Mouse (Mus musculus) forebrain, embryonic 14.5 days (tissue): ENCODE data around the gene Emilin3. TPM values are rescaled to one million over a fixed set of nuclear protein-coding genes. Genes with fewer than 3 reads are reported as not detected.
A peak's percentile ranks its signal among the peaks of the same experiment; 100 is the strongest.

Source experiments
- ATAC-seq: fragments of 200-750 bp; cut with Nextera tagmentation; 2 replicates; pipeline ENCODE4 v1.8.0; 2017; ENCODE audit warnings: mild to moderate bottlenecking, moderate library complexity
- DNase-seq: peaks from one replicate; pipeline ENCODE4 v3.0.0-alpha.2; 2015; ENCODE audit warnings: low spot score
- H3K27ac ChIP-seq: fragments of 300-500 bp; sonication (generic); 2 replicates; pipeline ENCODE4 v1.5.1; 2014; ENCODE audit warnings: low read depth, mild to moderate bottlenecking, control low read depth, low read length, moderate library complexity
- H3K27me3 ChIP-seq: fragments of 300-500 bp; sonication (generic); replicated peaks from 2 replicates; pipeline ENCODE4 v1.6.1; 2014; ENCODE audit warnings: low read length, control low read depth, mixed read lengths; ENCODE audit not compliant: control insufficient read depth, insufficient read depth
- H3K36me3 ChIP-seq: fragments of 300-500 bp; sonication (generic); 2 replicates; pipeline ENCODE4 v1.6.1; 2014; ENCODE audit warnings: low read length, control low read depth; ENCODE audit not compliant: control insufficient read depth, insufficient read depth
- H3K4me1 ChIP-seq: fragments of 300-500 bp; sonication (generic); 2 replicates; pipeline ENCODE4 v1.6.1; 2014; ENCODE audit warnings: antibody characterized with exemption, low read length, control low read depth; ENCODE audit not compliant: control insufficient read depth, insufficient read depth
- H3K4me2 ChIP-seq: fragments of 300-500 bp; sonication (generic); 2 replicates; pipeline ENCODE4 v1.6.1; 2014; ENCODE audit warnings: mild to moderate bottlenecking, control low read depth, low read length
- H3K4me3 ChIP-seq: fragments of 300-500 bp; sonication (generic); 2 replicates; pipeline ENCODE4 v1.5.1; 2014; ENCODE audit warnings: low read depth, low read length, control low read depth
- H3K9ac ChIP-seq: fragments of 300-500 bp; sonication (generic); 2 replicates; pipeline ENCODE4 v1.6.1; 2014; ENCODE audit warnings: mild to moderate bottlenecking, low read length, control low read depth, moderate library complexity
- H3K9me3 ChIP-seq: fragments of 300-500 bp; sonication (generic); replicated peaks from 2 replicates; pipeline ENCODE4 v1.6.1; 2016; ENCODE audit warnings: low read length, control low read depth, mixed read lengths; ENCODE audit not compliant: control insufficient read depth
- WGBS: fragments of 180-500 bp; shearing (Covaris S2); extraction: QIAGEN DNeasy Blood & Tissue Kit; methylation state at CpG from one replicate; pipeline ENCODE4 v1.1.7; 2014; 5-methylcytosine and 5-hydroxymethylcytosine counted together
- polyA plus RNA-seq: library from polyadenylated mRNA; unstranded; fragments of >200 nt; fragmentation: Nextera tagmentation; extraction: Ambion mirVana; gene quantifications from 2 replicates; pipeline ENCODE4 v1.2.1, GENCODE M21; 2014

The Emilin3 gene
- polyA plus RNA-seq, 1 experiment from 2014 or later, result 0.24 TPM

DNA sequence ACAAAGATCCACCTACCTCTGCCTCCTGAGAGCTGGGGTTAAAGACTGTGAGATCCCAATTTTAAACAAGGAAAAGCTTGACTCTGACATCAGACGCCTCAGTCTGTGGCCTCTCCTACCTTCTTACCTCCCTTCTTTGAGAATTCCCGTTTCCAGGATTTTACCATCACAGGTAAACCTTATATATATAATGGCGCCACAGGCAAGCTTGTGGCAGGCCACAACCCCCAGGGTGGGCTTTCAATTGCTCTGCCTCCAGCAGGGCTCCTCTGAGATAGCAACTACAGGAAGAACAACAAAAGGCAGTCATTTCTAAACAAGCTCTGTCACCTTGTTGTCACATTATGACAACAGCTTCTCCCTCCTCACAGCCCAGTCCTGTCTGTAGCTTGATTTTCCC is 25.9 kb downstream of the Emilin3 start:
- no peaks in the 10 kb centered on the region for H3K9me3 ChIP-seq
- H3K36me3 ChIP-seq, result no peaks in the 10 kb centered on the region

DNA sequence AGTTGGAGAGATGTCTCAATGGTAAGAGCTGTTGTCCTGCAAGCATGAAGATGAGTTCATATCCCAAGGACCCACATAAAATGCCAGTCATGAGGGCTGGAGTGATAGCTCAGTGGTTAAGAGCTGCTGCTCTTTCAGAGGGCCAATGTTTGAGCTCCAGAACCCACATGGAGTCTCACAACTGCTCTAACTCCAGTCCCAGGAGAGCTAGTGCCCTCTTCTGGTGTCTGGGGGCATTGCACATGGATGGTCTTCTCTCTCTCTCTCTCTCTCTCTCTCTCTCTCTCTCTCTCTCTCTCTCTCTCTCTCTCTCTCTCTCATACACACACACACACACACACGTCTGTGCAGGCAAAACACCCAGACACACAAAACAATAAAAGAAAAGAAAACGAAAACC is 27.3 kb downstream of the Emilin3 start:
- Histone ChIP-seq H3K4me3 (no peak overlapping the region), H3K4me2 (no peak overlapping the region), H3K9me3 (no peaks in the 10 kb centered on the region), H3K27ac (no peak overlapping the region), H3K4me1 (peaks cover 8% of the 10 kb centered on the region), H3K27me3 (0 out of 2 replicates have a peak, but pooled peaks cover 3% of the 10 kb centered on the region), H3K9ac (no peak overlapping the region), H3K36me3 (no peaks in the 10 kb centered on the region)
- DNase-seq (peak; percentile 60), ATAC-seq (no peak)
- 15% methylated on average over 2 of the region's 2 CpGs for WGBS

More for the DNA sequence above, 25.9 kb downstream of the Emilin3 start:
- H3K4me3 ChIP-seq, result no peak overlapping the region
- WGBS, result 71% methylated on average over 3 of the region's 3 CpGs
- no peak for ATAC-seq
- DNase-seq, result no peak
- 0 out of 2 replicates have a peak, but pooled peaks cover 3% of the 10 kb centered on the region for H3K27me3 ChIP-seq
- H3K9ac ChIP-seq, result no peak overlapping the region
- H3K27ac ChIP-seq, result no peak overlapping the region
- H3K4me2 ChIP-seq, result no peak overlapping the region
- H3K4me1 ChIP-seq, result peaks cover 8% of the 10 kb centered on the region

GRCm38 (mm10) chr2:160883912-160884311 is 28.2 kb downstream of the Emilin3 start:
- Histone ChIP-seq H3K4me1 (peaks cover 8% of the 10 kb centered on the region), H3K36me3 (no peaks in the 10 kb centered on the region), H3K4me2 (no peak overlapping the region), H3K27me3 (0 out of 2 replicates have a peak, but pooled peaks cover 3% of the 10 kb centered on the region), H3K27ac (no peak overlapping the region), H3K9ac (no peak overlapping the region), H3K4me3 (no peak overlapping the region), H3K9me3 (no peaks in the 10 kb centered on the region)
- ATAC-seq (no peak), DNase-seq (no peak)
- 80% methylated on average over 4 of the region's 4 CpGs for WGBS

DNA sequence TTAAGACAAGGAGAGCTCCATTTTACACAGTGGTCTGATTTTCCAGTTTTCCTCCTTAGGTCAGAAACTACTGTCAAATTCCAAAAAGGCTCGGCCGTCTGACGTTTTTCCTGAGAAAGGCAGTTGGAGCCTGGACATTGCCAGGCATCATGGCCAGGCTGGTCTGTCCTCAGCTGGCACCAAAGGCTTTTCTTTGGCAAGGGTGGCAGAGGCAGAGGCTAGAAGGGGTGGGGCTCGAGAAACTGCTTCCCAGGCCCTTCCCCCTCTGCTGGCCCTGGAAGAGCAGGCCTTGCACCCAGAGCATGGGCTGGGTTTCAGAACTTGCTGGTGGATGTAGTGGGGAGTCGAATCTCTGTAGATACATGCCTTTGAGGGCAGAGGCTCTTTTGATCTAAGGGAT is 29.7 kb downstream of the Emilin3 start:
- Histone ChIP-seq H3K27me3 (no peaks in the 10 kb centered on the region), H3K4me2 (no peak overlapping the region), H3K27ac (no peak overlapping the region), H3K9me3 (no peaks in the 10 kb centered on the region), H3K9ac (no peak overlapping the region), H3K4me1 (peaks cover 2% of the 10 kb centered on the region; the same call in 1 of the 2 replicates), H3K4me3 (no peak overlapping the region), H3K36me3 (no peaks in the 10 kb centered on the region)
- no peak for DNase-seq
- no peak for ATAC-seq
- WGBS, result 75% methylated on average over 5 of the region's 5 CpGs

GRCm38 (mm10) chr2:160881462-160882101 is 30.5 kb downstream of the Emilin3 start:
- H3K9me3 ChIP-seq, result no peaks in the 10 kb centered on the region
- no peak overlapping the region for H3K4me2 ChIP-seq
- WGBS, result 55% methylated on average over 6 of the region's 6 CpGs
- H3K9ac ChIP-seq, result no peak overlapping the region
- no peaks in the 10 kb centered on the region for H3K27me3 ChIP-seq
- ATAC-seq (no peak), DNase-seq (no peak)
- no peak overlapping the region for H3K27ac ChIP-seq
- H3K4me3 ChIP-seq, result no peak overlapping the region
- no peaks in the 10 kb centered on the region for H3K4me1 ChIP-seq
- no peaks in the 10 kb centered on the region for H3K36me3 ChIP-seq

DNA sequence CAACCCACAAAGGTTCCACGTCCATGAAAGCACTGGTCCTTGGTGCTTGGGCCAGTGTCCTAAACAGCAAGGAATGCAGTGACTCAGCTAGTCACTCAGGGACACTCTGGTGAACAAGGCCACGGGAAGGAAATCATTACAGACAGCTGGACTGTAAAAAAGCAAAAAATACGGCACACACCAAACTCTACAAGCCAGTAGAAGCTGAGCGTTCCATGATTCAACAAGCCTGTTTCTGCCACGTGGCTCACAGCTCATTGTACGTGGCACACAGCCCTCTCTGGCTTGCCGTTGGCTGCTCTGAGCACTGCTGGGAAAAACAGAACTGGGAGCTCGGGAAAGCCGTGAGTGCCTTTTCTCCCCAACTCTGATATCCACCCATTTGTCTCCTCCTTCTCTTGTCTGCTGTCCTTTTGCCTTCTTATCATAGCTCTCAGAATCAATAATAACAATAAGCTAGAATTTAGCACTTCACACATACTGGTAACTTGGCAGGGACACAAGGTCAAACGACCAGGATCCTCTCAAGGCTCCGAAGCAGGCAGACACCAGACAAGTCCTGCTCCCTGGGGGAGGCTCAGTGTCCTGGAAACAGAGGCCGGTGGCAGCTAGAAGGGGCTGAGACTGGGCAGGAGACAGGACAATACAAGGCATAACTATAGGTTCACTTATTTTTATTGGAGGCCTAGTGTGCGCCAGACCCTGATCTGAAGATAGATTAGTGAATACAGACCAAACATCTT is 31.5 kb downstream of the Emilin3 start, which contains the start of gene Lpin3:
TSS of gene Lpin3 (plus strand) at position 218 of the 743 bp plus-strand sequence.
- Histone ChIP-seq H3K4me2 (no peak within 1 kb of the TSS), H3K36me3 (no peaks in the 10 kb centered on the region), H3K9ac (no peak within 1 kb of the TSS), H3K4me3 (no peak within 1 kb of the TSS), H3K27me3 (no peaks in the 10 kb centered on the region), H3K4me1 (no peaks in the 10 kb centered on the region), H3K27ac (no peak within 1 kb of the TSS), H3K9me3 (0 out of 2 replicates have a peak, but pooled peaks cover 2% of the 10 kb centered on the region)
- DNase-seq (peak; percentile 22), ATAC-seq (no peak)
- 73% methylated on average over 13 of the region's 13 CpGs for WGBS

DNA sequence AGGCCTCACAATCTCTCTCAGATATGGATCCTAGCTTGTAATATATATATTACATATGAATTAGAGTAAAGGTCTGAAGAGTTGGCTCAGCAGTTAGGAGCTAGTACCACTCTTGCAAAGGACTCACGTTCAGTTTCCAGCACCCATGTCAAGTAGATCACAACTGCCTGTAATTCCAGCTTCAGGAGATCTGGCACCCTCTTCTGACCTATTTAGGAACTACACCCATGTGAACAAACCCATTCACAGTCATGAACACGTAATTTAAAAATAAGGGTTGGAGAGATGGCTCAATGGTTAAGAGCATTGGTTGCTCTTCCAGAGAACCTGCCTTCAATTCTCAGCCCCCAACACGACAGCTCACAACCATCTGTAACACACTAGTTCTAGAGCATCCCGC is 36.0 kb downstream of the Emilin3 start:
- ATAC-seq (no peak), DNase-seq (no peak)
- Histone ChIP-seq H3K36me3 (no peaks in the 10 kb centered on the region), H3K27ac (no peak overlapping the region), H3K9ac (no peak overlapping the region), H3K4me1 (peaks cover 10% of the 10 kb centered on the region; the same call in 1 of the 2 replicates), H3K4me2 (no peak overlapping the region), H3K4me3 (no peak overlapping the region), H3K27me3 (no peaks in the 10 kb centered on the region), H3K9me3 (0 out of 2 replicates have a peak, but pooled peaks cover 3% of the 10 kb centered on the region)
- 84% methylated on average over 4 of the region's 4 CpGs for WGBS

- no peaks in the 10 kb centered on the region for H3K27me3 ChIP-seq
- H3K27ac ChIP-seq, result no peak overlapping the region
- H3K4me3 ChIP-seq, result no peak overlapping the region
- no peak for ATAC-seq
- 88% methylated on average over 5 of the region's 5 CpGs for WGBS
- no peak overlapping the region for H3K4me2 ChIP-seq
- 0 out of 2 replicates have a peak, but pooled peaks cover 3% of the 10 kb centered on the region for H3K9me3 ChIP-seq
- peaks cover 10% of the 10 kb centered on the region; the same call in 1 of the 2 replicates for H3K4me1 ChIP-seq
- no peak for DNase-seq
- H3K36me3 ChIP-seq, result no peaks in the 10 kb centered on the region
- H3K9ac ChIP-seq, result no peak overlapping the region
Measured at GRCm38 (mm10) chr2:160874231-160874877, 37.8 kb downstream of the Emilin3 start.
